Mouse (Mus musculus): ENCODE results near the gene Setd1b.

Setd1b gene

DNA sequence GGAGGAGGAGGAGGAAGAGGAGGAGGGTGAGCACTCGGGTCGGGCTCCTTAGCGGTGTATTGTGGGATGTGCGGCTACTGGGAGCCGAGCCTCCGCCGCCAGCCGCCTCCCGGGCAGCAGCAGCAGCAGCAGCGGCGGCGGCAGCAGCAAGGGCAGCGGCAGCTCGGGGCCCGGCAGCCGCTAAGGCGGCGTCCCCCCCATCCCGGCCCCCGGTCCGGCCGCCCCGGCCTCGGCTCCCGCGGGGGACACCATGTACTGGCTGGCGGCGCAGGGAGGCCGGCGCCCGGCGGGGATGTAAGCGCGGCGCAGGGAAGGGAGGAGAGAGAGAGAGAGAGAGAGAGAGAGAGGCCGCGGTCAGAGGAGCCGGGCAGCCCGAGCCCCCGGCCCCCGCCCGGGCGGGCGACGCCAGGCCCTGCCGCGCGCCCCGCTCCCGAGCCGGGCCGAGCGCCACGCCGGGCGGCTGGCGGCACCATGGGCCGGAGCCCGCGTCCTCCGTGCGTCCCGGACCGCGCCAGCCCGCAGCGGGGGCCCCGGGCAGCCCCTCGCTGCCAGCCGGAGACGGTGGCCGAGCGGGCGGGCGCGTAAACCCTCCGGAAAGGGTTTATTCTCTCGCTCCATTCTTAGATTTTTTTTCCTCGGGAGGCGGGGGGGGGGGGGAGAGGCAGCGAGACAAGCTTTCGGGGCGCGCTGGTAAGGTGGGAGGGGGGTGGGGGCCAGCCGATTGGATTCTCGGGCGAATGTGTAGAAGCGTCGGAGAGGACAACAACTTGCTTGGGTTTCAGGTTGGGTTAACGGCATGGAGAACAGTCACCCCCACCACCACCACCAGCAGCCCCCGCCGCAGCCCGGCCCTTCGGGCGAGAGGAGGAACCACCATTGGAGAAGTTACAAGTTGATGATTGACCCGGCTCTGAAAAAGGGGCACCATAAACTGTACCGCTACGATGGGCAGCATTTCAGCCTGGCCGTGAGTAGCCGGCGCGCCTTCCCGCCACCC is at the start of gene Setd1b:
Gene Setd1b (plus strand): TSS at position 33 of the 997 bp plus-strand sequence.
- peak in 1 of 2 experiments; percentile 44 for DNase-seq (ENCODE audit: low spot score in 2 of 2)

DNA sequence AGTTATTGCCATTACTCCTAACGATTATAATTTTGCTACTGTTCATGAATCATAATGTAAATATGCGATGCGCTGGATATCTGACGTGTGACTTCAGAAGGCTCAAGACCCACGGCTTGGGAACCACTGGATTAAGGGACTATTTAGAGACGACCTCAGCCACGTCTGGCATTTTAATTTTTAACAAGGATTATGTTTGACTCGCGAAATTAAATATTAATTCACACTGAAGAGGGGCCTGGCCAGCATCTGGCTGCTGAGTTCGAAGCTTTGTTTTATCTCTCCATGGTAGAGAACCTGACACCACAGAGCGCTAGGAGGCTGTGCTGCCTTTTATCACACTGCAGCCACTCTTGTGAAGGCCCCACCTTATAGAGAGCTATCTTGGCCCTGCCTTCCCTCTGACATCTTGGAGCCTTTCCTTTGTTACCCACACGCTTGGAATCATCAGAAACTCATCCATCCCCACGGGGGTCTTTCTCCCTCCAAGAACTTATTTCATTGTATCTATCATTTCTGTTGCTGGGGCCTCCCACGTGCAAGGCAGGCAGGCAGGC is 48.8 kb upstream of the Setd1b start:
- DNase-seq (ENCODE audit: low spot score in 2 of 2), result peak; percentile 22 to 28

DNA sequence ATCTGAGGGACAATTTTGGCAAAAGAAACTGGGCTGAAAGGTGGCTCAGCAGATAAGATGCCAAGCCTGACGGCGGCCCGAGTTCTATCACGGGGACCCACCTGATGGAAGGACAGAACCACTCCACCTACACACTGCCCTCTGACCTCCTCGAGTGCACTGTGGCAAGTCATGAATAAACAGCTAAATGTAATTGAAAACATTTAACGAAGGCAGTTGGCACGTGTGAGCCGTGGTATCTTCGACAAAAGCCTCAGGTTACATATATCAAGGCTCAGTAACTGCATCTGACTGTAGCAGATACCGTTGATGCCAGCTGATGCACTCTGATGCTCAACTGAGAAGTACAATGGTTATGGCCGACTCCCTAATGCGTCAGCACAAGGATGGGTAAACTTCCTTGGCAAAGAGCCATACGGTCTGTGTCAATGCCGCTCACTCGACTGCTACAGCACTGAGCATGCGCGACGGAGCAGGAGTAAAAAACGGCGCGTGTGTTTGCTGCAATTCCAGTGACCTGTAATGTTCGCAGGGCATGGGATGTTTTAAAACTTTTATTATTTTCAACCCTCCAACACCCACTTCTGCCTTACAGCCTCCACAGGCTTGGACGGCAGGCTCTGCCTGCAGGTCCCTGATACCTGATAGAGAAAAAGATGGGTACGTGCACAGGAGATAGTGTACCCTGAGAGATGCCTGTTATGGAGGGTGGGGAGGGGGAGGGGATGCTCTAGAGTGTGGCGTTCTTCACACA is 47.6 kb upstream of the Setd1b start:
- peak; percentile 48 to 60 for DNase-seq (ENCODE audit: low spot score in 2 of 2)

GRCm38 (mm10) chr5:123096299-123096698 is 45.7 kb upstream of the Setd1b start:
- no peak for DNase-seq (ENCODE audit: low spot score in 2 of 2)

DNA sequence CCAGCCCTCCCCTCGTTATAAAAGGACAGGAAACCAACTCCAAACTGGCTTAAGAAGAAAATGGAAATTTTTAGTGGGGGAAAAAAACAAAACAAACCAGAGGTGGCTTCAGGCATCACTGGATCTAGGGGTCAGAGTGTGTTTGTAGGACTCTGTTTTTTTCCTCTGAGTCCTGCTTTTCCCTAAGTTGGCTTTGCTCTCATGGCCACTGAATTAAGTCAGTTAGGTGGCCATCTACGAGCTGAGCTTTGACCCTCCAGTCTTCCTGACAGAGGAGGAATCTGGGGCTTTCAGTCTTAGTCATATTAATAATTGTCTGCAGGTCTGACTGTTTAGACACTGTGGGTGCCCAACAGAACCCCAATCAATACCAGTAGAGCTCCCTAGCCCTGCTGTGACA is 43.5 kb upstream of the Setd1b start:
- DNase-seq (ENCODE audit: low spot score in 2 of 2), result no peak

- DNase-seq (ENCODE audit: low spot score in 2 of 2), result no peak
These were observed 39.6 kb upstream of the Setd1b start for GRCm38 (mm10) chr5:123102376-123102775.

GRCm38 (mm10) chr5:123103556-123103955 is 38.4 kb upstream of the Setd1b start:
- DNase-seq (ENCODE audit: low spot score in 2 of 2), result no peak

GRCm38 (mm10) chr5:123104769-123105168 is 37.2 kb upstream of the Setd1b start:
- no peak for DNase-seq (ENCODE audit: low spot score in 2 of 2)

GRCm38 (mm10) chr5:123109452-123110203 is 32.4 kb upstream of the Setd1b start:
- no peak for DNase-seq (ENCODE audit: low spot score in 2 of 2)

- no peak for DNase-seq (ENCODE audit: low spot score in 2 of 2)
These were observed 31.7 kb upstream of the Setd1b start for GRCm38 (mm10) chr5:123110296-123110721.

GRCm38 (mm10) chr5:123114109-123114508 is 27.9 kb upstream of the Setd1b start:
- DNase-seq (ENCODE audit: low spot score in 2 of 2), result no peak

DNA sequence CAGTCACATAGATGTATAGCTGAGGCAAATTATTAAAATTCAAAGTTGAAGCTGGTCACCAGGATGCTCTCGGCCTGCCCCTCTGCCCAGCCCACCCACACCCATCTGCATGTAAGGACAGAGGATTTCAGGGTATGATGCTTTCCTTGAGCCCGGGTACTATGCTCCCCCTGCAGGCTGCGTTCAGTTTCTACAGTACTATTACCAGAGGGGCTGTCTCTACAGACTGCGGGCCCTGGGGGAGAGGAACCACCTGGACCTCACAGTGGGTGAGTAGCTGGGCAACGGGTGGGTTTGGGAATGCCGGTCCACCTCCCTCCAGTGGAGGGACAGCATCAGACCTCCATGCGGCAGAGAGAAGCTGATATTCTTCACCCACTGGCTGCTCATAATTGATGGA is 27.1 kb upstream of the Setd1b start:
- DNase-seq (ENCODE audit: low spot score in 2 of 2), result peak in 1 of 2 experiments; percentile 35

DNA sequence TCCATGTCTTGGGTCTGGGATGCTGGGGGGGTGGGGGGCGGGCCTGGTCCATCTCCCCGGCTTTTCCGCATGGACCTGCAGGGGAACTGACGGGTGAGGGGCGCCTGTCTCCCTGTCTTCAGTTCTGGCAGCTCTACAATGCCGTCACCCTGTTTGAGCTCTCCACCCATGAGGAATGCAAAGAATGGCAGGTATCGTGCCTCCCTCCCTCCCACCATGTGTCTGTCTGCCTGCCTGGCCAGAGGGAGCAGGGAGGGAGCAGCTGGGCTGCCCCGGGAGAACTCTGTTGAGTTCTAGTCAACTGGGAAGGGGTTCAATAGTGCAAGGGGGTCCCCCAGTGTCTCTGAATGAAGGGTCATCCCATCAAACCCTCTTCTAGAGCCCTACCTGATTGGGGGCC is 25.9 kb upstream of the Setd1b start:
- no peak for DNase-seq (ENCODE audit: low spot score in 2 of 2)

GRCm38 (mm10) chr5:123117257-123117656 is 24.7 kb upstream of the Setd1b start:
- peak; percentile 70 to 79 for DNase-seq (ENCODE audit: low spot score in 2 of 2)

- DNase-seq (ENCODE audit: low spot score in 2 of 2), result no peak
These were observed 24.2 kb upstream of the Setd1b start for GRCm38 (mm10) chr5:123117773-123118172.

GRCm38 (mm10) chr5:123118826-123119225 is 23.2 kb upstream of the Setd1b start:
- no peak for DNase-seq (ENCODE audit: low spot score in 2 of 2)

GRCm38 (mm10) chr5:123120624-123121215 is 21.3 kb upstream of the Setd1b start:
- no peak for DNase-seq (ENCODE audit: low spot score in 2 of 2)

GRCm38 (mm10) chr5:123122181-123122580 is 19.8 kb upstream of the Setd1b start:
- peak in 1 of 2 experiments; percentile 46 for DNase-seq (ENCODE audit: low spot score in 2 of 2)

GRCm38 (mm10) chr5:123125105-123125504 is 16.9 kb upstream of the Setd1b start:
- no peak for DNase-seq (ENCODE audit: low spot score in 2 of 2)

DNA sequence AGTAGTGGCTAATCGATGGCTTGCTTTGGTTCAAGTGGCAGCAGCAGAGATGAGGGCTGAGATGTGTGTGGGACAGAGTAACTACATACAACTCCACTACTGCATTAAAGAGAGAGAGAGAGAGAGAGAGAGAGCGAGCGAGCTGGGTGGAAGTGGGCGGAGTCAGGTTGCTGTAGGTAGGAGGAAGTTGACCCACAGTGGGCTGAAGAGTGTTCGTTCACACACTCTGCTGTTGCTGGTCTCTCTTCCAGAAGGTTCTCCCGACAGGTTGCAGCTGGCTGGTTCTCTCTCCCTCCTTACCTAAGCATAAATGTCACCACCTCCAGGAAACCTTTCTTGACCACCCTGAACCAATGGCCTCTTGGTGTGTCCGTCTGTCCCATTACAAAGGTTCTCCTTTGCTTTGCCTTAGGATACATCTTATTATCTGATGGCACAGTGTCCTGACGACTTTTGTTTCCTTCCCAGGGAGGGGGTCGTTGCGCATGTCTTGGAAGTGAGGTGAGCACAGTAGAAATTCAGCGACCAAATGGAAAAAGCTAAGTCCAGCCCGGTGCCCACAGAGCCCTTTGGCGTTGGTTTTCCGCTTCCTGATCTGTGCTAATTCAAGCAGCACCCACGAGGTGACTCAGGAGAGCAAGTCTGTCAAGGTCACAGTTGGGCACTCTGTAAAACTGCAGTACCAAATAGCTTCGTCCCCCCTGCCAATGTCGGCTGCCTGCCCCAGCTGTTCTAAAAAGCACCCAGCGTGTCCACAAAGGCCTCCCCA is 16.2 kb upstream of the Setd1b start:
- DNase-seq (ENCODE audit: low spot score in 2 of 2), result peak; percentile 39 to 59

All from spleen, postnatal 14 days (tissue).